Mouse (Mus musculus): ENCODE data around the gene Gkn1. TPM values are rescaled to one million over a fixed set of nuclear protein-coding genes. Genes with fewer than 3 reads are reported as not detected.

The Gkn1 gene
- polyA plus RNA-seq, 1 experiment from 2014 or later, result not detected

DNA sequence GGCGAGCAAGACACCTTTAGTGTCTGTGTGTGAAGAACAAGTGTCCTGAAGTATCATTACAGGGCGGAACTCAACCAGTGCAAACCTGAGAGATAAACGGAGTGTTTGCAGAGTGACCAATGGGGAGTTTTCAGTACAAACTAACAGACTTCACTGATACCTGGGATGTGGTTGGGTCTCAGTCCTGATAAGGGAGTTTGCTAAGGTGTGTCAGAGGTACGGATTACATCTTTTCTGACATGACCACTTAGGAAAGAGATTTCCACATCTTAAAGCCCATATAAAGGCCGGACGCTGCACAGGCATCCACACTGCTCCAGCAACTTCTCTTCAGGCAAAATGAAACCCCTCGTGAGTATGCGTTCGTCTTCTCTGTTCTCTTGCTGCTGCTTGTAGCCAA is 22.3 kb upstream of the Gkn1 start, which contains the start of gene Gkn2:
Gkn2 (plus strand) TSS at position 301 of the 400 bp plus-strand sequence.
- Histone ChIP-seq H3K4me3 (replicated peaks) (no peak within 1 kb of the TSS), H3K4me2 (no peak within 1 kb of the TSS)
- no peak for ATAC-seq (ENCODE audit: low FRiP score)

DNA sequence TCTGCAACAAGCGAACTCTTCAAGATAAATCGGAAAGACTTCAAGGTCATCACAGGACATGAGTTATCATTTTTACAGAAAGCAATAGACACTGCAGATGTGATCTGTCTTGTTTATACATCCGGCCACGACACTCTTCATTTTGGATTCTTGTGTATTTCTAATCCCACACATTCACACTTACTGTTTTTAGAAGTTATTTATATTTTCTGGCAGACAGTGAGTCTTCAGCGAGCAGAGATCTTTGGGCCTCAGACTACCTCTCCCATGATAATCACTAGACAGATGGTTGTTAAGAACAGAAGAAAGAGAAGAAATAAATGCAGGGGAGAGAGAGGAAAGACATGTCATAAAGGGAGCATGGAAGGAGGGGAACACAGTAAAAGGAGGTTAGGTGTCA is 18.5 kb upstream of the Gkn1 start:
- Histone ChIP-seq H3K27me3 (replicated peaks) (no peaks in the 10 kb centered on the region), H3K9me3 (replicated peaks) (no peaks in the 10 kb centered on the region), H3K9ac (replicated peaks) (no peak overlapping the region), H3K27ac (replicated peaks) (no peak overlapping the region), H3K4me3 (replicated peaks) (no peak overlapping the region), H3K36me3 (no peaks in the 10 kb centered on the region), H3K4me2 (no peak overlapping the region), H3K4me1 (no peaks in the 10 kb centered on the region)
- WGBS, result 89% methylated on average over 5 of the region's 5 CpGs
- ATAC-seq (ENCODE audit: low FRiP score), result no peak

More for the DNA sequence above, 22.3 kb upstream of the Gkn1 start, which contains the start of gene Gkn2:
- 91% methylated on average over 9 of the region's 9 CpGs for WGBS
- no peak within 1 kb of the TSS for H3K27ac ChIP-seq (replicated peaks)
- no peaks in the 10 kb centered on the region for H3K4me1 ChIP-seq
- no peaks in the 10 kb centered on the region for H3K27me3 ChIP-seq (replicated peaks)
- H3K9ac ChIP-seq (replicated peaks), result no peak within 1 kb of the TSS
- no peaks in the 10 kb centered on the region for H3K9me3 ChIP-seq (replicated peaks)
- H3K36me3 ChIP-seq, result no peaks in the 10 kb centered on the region

DNA sequence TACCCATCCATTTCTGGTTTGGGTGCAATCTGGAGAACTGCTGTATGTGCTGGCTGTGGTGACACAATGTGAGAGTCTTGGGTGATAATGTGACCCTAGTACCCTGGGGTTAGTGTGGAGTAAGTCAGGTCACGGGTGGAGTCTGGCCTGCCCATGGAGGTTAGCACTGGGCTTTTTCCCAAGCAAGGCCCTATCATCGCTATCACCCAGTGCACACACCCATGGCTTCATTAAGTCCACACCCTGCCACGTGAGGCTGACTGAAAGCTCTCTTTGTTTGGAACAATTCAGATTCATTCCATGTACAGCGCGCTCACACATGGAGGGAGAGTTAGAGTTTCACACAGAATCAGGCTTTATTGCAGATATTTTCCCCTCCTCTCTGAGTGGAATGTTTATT is 3.7 kb upstream of the Gkn1 start:
- no peak overlapping the region for H3K27ac ChIP-seq (replicated peaks)
- H3K9me3 ChIP-seq (replicated peaks), result no peaks in the 10 kb centered on the region
- 55% methylated on average over 5 of the region's 5 CpGs for WGBS
- no peaks in the 10 kb centered on the region for H3K4me1 ChIP-seq
- no peaks in the 10 kb centered on the region for H3K36me3 ChIP-seq
- H3K4me3 ChIP-seq (replicated peaks), result no peak overlapping the region
- H3K27me3 ChIP-seq (replicated peaks), result no peaks in the 10 kb centered on the region
- H3K4me2 ChIP-seq, result no peak overlapping the region
- H3K9ac ChIP-seq (replicated peaks), result no peak overlapping the region
- ATAC-seq (ENCODE audit: low FRiP score), result no peak

DNA sequence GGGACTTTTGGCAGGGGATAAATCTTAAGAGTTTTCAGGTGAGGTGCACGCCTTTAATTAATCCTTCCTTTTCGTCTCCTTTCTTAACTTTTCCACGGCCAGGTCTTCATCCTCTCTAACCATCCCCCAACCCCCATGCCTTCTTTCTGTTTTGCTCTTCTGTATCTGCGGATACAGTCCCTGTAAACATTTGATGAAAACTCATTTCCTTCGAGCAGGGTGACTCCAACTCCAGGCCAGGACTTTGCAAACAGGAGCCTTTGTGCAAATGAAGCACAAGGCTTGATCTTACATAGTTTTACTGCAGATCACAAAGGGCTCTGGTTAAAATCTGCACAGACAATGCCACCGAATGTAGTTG is 14.8 kb downstream of the Gkn1 start:
- H3K27me3 ChIP-seq (replicated peaks), result no peaks in the 10 kb centered on the region
- H3K27ac ChIP-seq (replicated peaks), result no peak overlapping the region
- 34% methylated on average over 6 of the region's 6 CpGs for WGBS
- H3K9ac ChIP-seq (replicated peaks), result no peak overlapping the region
- H3K4me2 ChIP-seq, result peak overlapping the region; percentile 97
- peak overlapping the region; percentile 75; the same call in 1 of the 2 replicates for H3K4me3 ChIP-seq (replicated peaks)
- peaks cover 28% of the 10 kb centered on the region for H3K4me1 ChIP-seq
- ATAC-seq (ENCODE audit: low FRiP score), result no peak
- H3K36me3 ChIP-seq, result no peaks in the 10 kb centered on the region
- no peaks in the 10 kb centered on the region for H3K9me3 ChIP-seq (replicated peaks)

DNA sequence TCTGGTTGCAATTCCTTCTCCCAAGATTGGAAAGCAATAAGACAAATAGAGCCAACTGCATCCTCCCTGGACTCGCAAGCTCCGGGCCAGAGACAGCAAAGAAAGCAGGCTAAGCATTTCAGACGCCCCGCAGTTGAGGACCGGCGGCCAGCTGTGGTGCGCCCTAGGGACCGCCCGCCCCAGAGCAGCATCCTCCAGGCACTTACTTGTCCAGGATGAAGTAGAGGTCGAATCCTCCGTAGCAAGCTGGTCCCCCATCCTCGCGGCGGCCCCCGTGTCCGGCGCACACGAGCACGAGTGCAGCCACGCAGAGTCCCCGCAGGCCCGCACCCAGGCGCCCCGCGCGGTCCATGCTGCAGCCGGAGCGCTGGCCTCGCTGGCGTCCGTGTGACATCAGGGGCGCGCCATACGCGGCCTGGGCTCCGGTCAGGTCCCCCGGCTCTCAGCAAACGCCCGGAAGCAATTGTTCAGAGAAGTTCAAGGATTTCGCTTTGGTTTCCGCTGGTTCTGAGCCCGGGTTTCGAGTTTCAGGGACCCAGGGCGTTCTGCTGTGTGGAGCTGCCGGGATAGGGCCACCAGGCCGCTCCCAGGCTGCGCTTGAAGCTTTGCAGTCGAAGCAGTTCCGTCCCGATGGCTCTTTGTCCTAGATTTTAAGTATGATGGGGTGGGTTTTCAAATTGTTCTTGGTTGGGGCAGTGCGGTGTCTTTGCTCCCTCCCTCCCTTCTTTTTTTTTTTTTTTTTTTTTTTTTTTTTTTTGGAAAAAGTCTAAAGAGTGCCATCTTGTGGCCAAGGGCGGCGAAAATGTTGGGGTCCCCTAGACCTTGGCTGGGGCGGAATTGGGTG is 15.4 kb downstream of the Gkn1 start, which contains the start of gene Antxr1:
Antxr1 (minus strand) TSS at position 731 of the 844 bp plus-strand sequence.
- no peaks in the 10 kb centered on the region for H3K36me3 ChIP-seq
- H3K27ac ChIP-seq (replicated peaks), result peak within 1 kb of the TSS; percentile 80
- peak within 1 kb of the TSS; percentile 97 for H3K4me2 ChIP-seq
- WGBS, result under 1% methylated on average over 54 of the region's 54 CpGs
- no peaks in the 10 kb centered on the region for H3K27me3 ChIP-seq (replicated peaks)
- ATAC-seq (ENCODE audit: low FRiP score), result peak; percentile 76
- no peaks in the 10 kb centered on the region for H3K9me3 ChIP-seq (replicated peaks)
- H3K4me1 ChIP-seq, result peaks cover 28% of the 10 kb centered on the region
- peak within 1 kb of the TSS; percentile 78 for H3K9ac ChIP-seq (replicated peaks)
- H3K4me3 ChIP-seq (replicated peaks), result peak within 1 kb of the TSS; percentile 75

DNA sequence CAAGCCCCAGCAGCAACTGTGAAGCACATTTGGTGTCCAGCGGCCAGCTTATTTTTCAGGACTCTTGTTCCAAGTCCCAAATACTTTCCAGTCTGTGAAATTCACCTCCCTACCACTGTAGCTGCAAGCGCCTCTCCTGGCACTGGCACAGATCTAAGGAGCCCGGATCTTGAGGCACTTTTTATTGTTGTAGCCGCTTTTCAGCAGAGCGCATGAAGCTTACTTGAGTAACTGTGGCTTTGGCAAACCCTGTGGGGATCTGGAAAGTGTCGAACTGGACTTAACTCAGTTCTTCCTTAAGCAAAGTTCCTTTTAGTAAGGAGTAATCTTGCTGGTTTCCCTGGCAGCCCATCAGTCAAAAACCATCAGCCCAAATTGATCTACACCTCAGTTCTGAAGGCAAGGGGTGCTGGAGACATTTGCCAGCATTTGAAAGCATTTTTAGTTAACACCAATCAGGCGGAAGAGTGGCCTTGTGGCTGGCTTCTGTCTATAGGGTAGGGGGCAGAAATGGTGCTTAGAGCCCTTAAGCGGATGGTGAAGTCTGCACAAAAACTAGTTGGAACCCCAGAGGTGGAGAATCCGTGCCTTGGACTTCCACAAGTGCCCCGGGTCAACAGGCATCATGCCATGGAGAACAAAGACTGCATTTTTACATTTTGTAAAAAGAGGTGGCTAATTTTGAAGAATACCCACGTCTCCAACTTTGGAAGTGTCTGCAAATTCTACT is 16.2 kb downstream of the Gkn1 start:
- 10% methylated on average over 11 of the region's 11 CpGs for WGBS
- H3K4me3 ChIP-seq (replicated peaks), result peak overlapping the region; percentile 75
- H3K27me3 ChIP-seq (replicated peaks), result no peaks in the 10 kb centered on the region
- no peaks in the 10 kb centered on the region for H3K9me3 ChIP-seq (replicated peaks)
- peak overlapping the region; percentile 97 for H3K4me2 ChIP-seq
- H3K27ac ChIP-seq (replicated peaks), result peak overlapping the region; percentile 80
- ATAC-seq (ENCODE audit: low FRiP score), result peak; percentile 67; the same call in 1 of the 2 replicates
- no peaks in the 10 kb centered on the region for H3K36me3 ChIP-seq
- H3K4me1 ChIP-seq, result peaks cover 28% of the 10 kb centered on the region
- H3K9ac ChIP-seq (replicated peaks), result peak overlapping the region; percentile 78

DNA sequence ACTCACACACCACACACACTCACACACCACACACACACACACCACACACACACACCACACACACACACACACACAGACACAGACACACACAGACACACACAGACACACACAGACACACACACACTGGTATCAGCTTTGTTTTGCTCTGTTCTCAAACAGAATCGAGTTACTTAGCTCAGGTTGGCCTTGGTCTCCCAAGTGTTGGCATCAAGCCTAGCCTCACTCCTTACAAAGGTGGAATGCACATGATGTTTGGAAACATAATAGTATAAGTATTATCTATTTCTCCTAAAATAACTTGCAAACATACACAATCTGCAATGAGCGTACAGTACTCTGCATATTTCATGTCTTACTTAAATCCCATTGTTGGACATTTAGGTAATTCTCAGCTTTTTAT is 18.4 kb downstream of the Gkn1 start:
- Histone ChIP-seq H3K27ac (replicated peaks) (no peak overlapping the region), H3K27me3 (replicated peaks) (no peaks in the 10 kb centered on the region), H3K4me2 (peak overlapping the region; percentile 97), H3K4me1 (peaks cover 36% of the 10 kb centered on the region), H3K36me3 (no peaks in the 10 kb centered on the region), H3K4me3 (replicated peaks) (no peak overlapping the region), H3K9me3 (replicated peaks) (no peaks in the 10 kb centered on the region), H3K9ac (replicated peaks) (no peak overlapping the region)
- no peak for ATAC-seq (ENCODE audit: low FRiP score)
- 77% methylated on average over 2 of the region's 2 CpGs for WGBS

DNA sequence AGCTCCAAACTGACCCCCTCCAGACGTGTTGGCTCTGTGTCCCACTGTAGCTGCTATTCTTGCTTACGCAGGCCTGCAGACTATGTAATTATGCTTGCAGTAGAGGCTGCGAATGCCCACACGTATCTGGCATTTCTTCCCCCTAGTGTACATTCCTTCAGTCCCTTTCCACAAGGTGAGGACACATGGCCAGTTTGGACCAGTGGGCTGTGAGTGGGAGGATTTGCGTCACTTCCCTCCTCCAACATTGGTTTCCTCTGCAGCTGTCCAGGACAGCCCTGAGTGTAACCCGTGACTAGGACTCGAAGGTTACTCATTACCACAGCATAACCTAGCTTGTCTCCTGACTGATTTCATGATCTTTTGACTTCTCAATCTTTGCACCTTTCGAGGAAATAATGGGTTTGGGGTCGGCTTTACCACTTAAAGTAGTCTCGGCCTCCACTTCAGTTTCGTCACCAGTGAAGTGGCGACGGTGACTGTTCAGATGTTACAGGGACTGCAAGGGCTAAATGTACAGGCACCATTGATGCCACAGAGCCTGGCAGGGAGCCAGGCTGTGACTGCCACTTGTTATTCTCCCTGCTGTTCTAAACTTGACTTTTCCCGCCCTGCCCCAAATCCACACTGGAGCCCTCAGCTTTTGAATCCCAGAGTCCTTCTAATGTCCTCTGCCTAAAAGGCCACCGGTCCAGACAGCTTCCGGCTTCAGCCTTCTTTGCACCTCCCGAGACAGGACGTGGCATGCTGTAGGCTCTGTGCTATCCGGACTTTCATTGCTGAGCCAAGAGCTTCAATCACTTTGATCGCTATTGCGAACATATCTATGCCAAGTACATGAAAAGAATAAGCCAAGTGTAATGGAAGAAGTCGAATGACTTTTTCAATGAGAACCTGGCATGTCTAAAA is 22.2 kb downstream of the Gkn1 start:
- peaks cover 20% of the 10 kb centered on the region for H3K4me1 ChIP-seq
- no peak overlapping the region for H3K4me3 ChIP-seq (replicated peaks)
- no peak overlapping the region; the same call in 1 of the 2 replicates for H3K27ac ChIP-seq (replicated peaks)
- WGBS, result 75% methylated on average over 22 of the region's 22 CpGs
- no peak for ATAC-seq (ENCODE audit: low FRiP score)
- no peak overlapping the region for H3K4me2 ChIP-seq
- H3K27me3 ChIP-seq (replicated peaks), result no peaks in the 10 kb centered on the region
- H3K36me3 ChIP-seq, result no peaks in the 10 kb centered on the region
- H3K9ac ChIP-seq (replicated peaks), result no peak overlapping the region
- no peaks in the 10 kb centered on the region for H3K9me3 ChIP-seq (replicated peaks)

DNA sequence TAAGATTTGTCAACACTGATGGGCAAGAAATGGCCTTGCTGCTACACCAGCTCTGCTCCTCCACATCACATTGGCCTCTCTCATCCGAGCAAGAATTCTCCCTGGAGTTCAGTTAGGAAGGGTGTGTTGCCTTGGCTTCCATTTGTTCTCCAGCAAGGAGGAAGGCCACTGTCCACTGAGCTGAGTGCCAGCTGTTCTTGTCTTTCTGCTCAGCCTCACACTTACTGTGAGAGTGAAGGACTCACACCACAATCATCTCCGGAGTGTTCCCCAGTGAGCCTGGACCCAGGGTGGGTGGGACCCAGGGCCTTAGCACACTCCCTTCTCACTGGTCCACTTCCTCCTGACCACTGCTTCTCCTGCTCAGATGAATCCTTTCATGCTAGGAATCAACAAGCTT is 23.8 kb downstream of the Gkn1 start:
- no peaks in the 10 kb centered on the region for H3K9me3 ChIP-seq (replicated peaks)
- no peak overlapping the region for H3K4me3 ChIP-seq (replicated peaks)
- peaks cover 13% of the 10 kb centered on the region for H3K4me1 ChIP-seq
- no peak overlapping the region for H3K9ac ChIP-seq (replicated peaks)
- no peaks in the 10 kb centered on the region for H3K36me3 ChIP-seq
- no peak overlapping the region for H3K27ac ChIP-seq (replicated peaks)
- no peak overlapping the region for H3K4me2 ChIP-seq
- no peaks in the 10 kb centered on the region for H3K27me3 ChIP-seq (replicated peaks)
- ATAC-seq (ENCODE audit: low FRiP score), result no peak
- 87% methylated on average over 2 of the region's 2 CpGs for WGBS

DNA sequence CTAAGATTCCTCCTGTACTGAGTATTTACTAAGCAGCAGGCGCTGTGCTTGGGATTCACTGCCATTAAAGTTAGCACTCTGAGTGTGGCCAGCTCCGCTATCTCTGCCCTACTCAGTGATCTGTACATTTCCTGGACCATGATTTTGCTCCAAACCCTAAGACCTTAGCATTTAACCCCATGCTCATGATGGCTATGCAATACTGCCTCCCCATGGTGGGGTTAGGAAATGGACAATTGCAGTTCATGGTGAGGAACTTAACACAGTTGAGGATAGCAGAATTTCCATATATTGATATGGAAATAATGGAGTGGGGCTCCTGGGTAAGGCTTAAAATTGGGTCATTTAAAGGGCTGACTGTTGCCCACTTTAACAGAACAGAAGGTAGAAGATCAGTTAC is 27.4 kb downstream of the Gkn1 start:
- ATAC-seq (ENCODE audit: low FRiP score), result no peak
- no peaks in the 10 kb centered on the region for H3K9me3 ChIP-seq (replicated peaks)
- H3K36me3 ChIP-seq, result no peaks in the 10 kb centered on the region
- H3K4me1 ChIP-seq, result peaks cover 3% of the 10 kb centered on the region; the same call in 1 of the 2 replicates
- H3K27ac ChIP-seq (replicated peaks), result no peak overlapping the region
- H3K4me3 ChIP-seq (replicated peaks), result no peak overlapping the region
- H3K9ac ChIP-seq (replicated peaks), result no peak overlapping the region
- H3K4me2 ChIP-seq, result no peak overlapping the region
- 86% methylated on average over 2 of the region's 2 CpGs for WGBS
- H3K27me3 ChIP-seq (replicated peaks), result no peaks in the 10 kb centered on the region

DNA sequence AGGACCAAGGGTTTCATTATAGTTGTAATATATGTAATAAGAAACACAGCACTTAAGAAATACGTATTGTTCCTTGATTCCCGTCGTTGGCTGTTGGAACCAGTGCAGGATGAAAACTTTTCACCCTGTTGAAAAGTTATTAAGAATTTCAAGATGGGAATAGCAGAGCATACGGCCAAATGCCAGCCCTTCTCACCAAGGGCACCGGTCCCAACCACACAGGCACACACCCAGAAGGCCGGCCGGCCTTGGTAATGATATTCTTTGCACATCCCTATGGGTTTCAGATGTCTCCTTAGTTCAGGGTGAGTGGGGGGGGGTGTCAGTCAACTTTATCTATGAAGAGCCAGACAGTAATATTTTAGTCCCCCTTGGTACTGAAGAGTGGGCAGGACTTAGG is 32.1 kb downstream of the Gkn1 start:
- Histone ChIP-seq H3K27me3 (replicated peaks) (no peaks in the 10 kb centered on the region), H3K27ac (replicated peaks) (no peak overlapping the region), H3K4me3 (replicated peaks) (no peak overlapping the region), H3K36me3 (no peaks in the 10 kb centered on the region), H3K9ac (replicated peaks) (no peak overlapping the region), H3K4me2 (no peak overlapping the region), H3K9me3 (replicated peaks) (no peaks in the 10 kb centered on the region), H3K4me1 (peaks cover 4% of the 10 kb centered on the region; the same call in 1 of the 2 replicates)
- no peak for ATAC-seq (ENCODE audit: low FRiP score)
- WGBS, result 92% methylated on average over 7 of the region's 7 CpGs

Data from neural tube, embryonic 15.5 days (tissue).